Comparison of ENCODE assay signal across 12 mouse cellular contexts in genomic region chr16:40504262-40504960, GRCm38 (mm10).
DNase-seq lines count a peak whose midpoint lies in the region; ATAC-seq lines count a peak whose summit lies in the region.
"Had no signal": no experiment of that assay in that cellular context is flagged by ENCODE, and none has a peak within 500 bp of the region (broad histone marks: within the 10 kb centered on the region; RNA-seq: fewer than 3 reads in every experiment).

No protein-coding gene starts in this region.

- peak; percentile 72; the same call in 1 of the 2 replicates for ATAC-seq in lung, embryonic 15.5 days (ENCODE audit: borderline replicate concordance, extremely low read depth, low FRiP score, low TSS enrichment)
- peak; percentile 96 for ATAC-seq in forebrain, embryonic 14.5 days
- peak; percentile 80 for ATAC-seq in midbrain, embryonic 16.5 days
- ATAC-seq in kidney, embryonic 14.5 days (ENCODE audit: low FRiP score, low TSS enrichment) = no peak
- ATAC-seq in erythroid progenitor cell, adult 5-6 weeks (replicated peaks; ENCODE audit: low FRiP score, poor library complexity, severe bottlenecking) = no peak
- no peak for ATAC-seq in intestine, embryonic 15.5 days
- ATAC-seq: activated CD4-positive, CD25-positive, alpha-beta regulatory T cell, adult 4 months had no signal

- H3K36me3 ChIP-seq in lung, embryonic 15.5 days = no peaks in the 10 kb centered on the region
- H3K36me3 ChIP-seq in forebrain, embryonic 14.5 days (ENCODE audit: control insufficient read depth, insufficient read depth, low read length) = no peaks in the 10 kb centered on the region
- H3K36me3 ChIP-seq in midbrain, embryonic 16.5 days (ENCODE audit: control insufficient read depth, insufficient read depth, low read length) = no peaks in the 10 kb centered on the region
- H3K36me3 ChIP-seq in kidney, embryonic 14.5 days (ENCODE audit: control insufficient read depth, insufficient read depth, low read length) = no peaks in the 10 kb centered on the region
- no peaks in the 10 kb centered on the region for H3K36me3 ChIP-seq in intestine, embryonic 15.5 days
- H3K36me3 ChIP-seq: limb, embryonic 10.5 days had no signal

- no peak overlapping the region for H3K4me2 ChIP-seq in lung, embryonic 15.5 days
- H3K4me2 ChIP-seq in forebrain, embryonic 14.5 days (ENCODE audit: low read length) = no peak overlapping the region
- H3K4me2 ChIP-seq in midbrain, embryonic 16.5 days (ENCODE audit: low read length) = no peak overlapping the region
- H3K4me2 ChIP-seq in kidney, embryonic 14.5 days (replicated peaks; ENCODE audit: low read depth, low read length) = no peak overlapping the region
- H3K4me2 ChIP-seq in intestine, embryonic 15.5 days (replicated peaks) = no peak overlapping the region
- H3K4me2 ChIP-seq: heart, embryonic 11.5 days had no signal

- 0 out of 2 replicates have a peak, but pooled peaks cover 3% of the 10 kb centered on the region for H3K4me1 ChIP-seq in lung, embryonic 15.5 days
- peaks cover 4% of the 10 kb centered on the region for H3K4me1 ChIP-seq in forebrain, embryonic 14.5 days (ENCODE audit: control insufficient read depth, insufficient read depth, low read length)
- peaks cover 12% of the 10 kb centered on the region for H3K4me1 ChIP-seq in midbrain, embryonic 16.5 days (ENCODE audit: control insufficient read depth, insufficient read depth, low read length)
- no peaks in the 10 kb centered on the region for H3K4me1 ChIP-seq in kidney, embryonic 14.5 days (ENCODE audit: control insufficient read depth, insufficient read depth, low read length)
- no peaks in the 10 kb centered on the region for H3K4me1 ChIP-seq in intestine, embryonic 15.5 days (replicated peaks)
- H3K4me1 ChIP-seq: limb, embryonic 10.5 days had no signal

- no peak overlapping the region for H3K27ac ChIP-seq in lung, embryonic 15.5 days
- peak overlapping the region; percentile 67 for H3K27ac ChIP-seq in forebrain, embryonic 14.5 days (ENCODE audit: low read depth, low read length)
- peak overlapping the region; percentile 49; the same call in 1 of the 2 replicates for H3K27ac ChIP-seq in midbrain, embryonic 16.5 days (ENCODE audit: low read length)
- H3K27ac ChIP-seq in kidney, embryonic 14.5 days (ENCODE audit: low read depth, low read length) = no peak overlapping the region
- H3K27ac ChIP-seq in intestine, embryonic 15.5 days = no peak overlapping the region
- H3K27ac ChIP-seq: limb, embryonic 10.5 days had no signal

- H3K9ac ChIP-seq in lung, embryonic 15.5 days = no peak overlapping the region
- H3K9ac ChIP-seq in forebrain, embryonic 14.5 days (ENCODE audit: low read length) = no peak overlapping the region
- H3K9ac ChIP-seq in midbrain, embryonic 16.5 days (ENCODE audit: low read depth, low read length) = no peak overlapping the region
- H3K9ac ChIP-seq in kidney, embryonic 14.5 days (ENCODE audit: low read depth, low read length) = no peak overlapping the region
- H3K9ac ChIP-seq in intestine, embryonic 15.5 days = no peak overlapping the region

- H3K27me3 ChIP-seq in lung, embryonic 15.5 days = no peaks in the 10 kb centered on the region
- H3K27me3 ChIP-seq in forebrain, embryonic 14.5 days (replicated peaks; ENCODE audit: control insufficient read depth, insufficient read depth, low read length) = no peaks in the 10 kb centered on the region
- H3K27me3 ChIP-seq in midbrain, embryonic 16.5 days (ENCODE audit: control insufficient read depth, insufficient read depth, low read depth, low read length) = no peaks in the 10 kb centered on the region
- H3K27me3 ChIP-seq in kidney, embryonic 14.5 days (ENCODE audit: control insufficient read depth, insufficient read depth, low read length) = no peaks in the 10 kb centered on the region
- H3K27me3 ChIP-seq in intestine, embryonic 15.5 days (replicated peaks) = no peaks in the 10 kb centered on the region

- no peaks in the 10 kb centered on the region for H3K9me3 ChIP-seq in lung, embryonic 15.5 days
- H3K9me3 ChIP-seq in forebrain, embryonic 14.5 days (replicated peaks; ENCODE audit: control insufficient read depth, low read length) = no peaks in the 10 kb centered on the region
- no peaks in the 10 kb centered on the region for H3K9me3 ChIP-seq in midbrain, embryonic 16.5 days (replicated peaks; ENCODE audit: control insufficient read depth, low read length, poor library complexity, severe bottlenecking)
- no peaks in the 10 kb centered on the region for H3K9me3 ChIP-seq in kidney, embryonic 14.5 days (ENCODE audit: control insufficient read depth, low read length)
- no peaks in the 10 kb centered on the region for H3K9me3 ChIP-seq in intestine, embryonic 15.5 days
- H3K9me3 ChIP-seq: limb, embryonic 10.5 days had no signal

- H3K4me3 ChIP-seq in lung, embryonic 15.5 days = no peak overlapping the region
- no peak overlapping the region for H3K4me3 ChIP-seq in forebrain, embryonic 14.5 days (ENCODE audit: low read depth, low read length)
- H3K4me3 ChIP-seq in midbrain, embryonic 16.5 days (ENCODE audit: low read depth, low read length) = no peak overlapping the region
- H3K4me3 ChIP-seq in kidney, embryonic 14.5 days (ENCODE audit: low read length) = no peak overlapping the region
- no peak overlapping the region for H3K4me3 ChIP-seq in intestine, embryonic 15.5 days (replicated peaks)
- H3K4me3 ChIP-seq: limb, embryonic 10.5 days had no signal

- 43% methylated on average over 3 of the region's 3 CpGs for WGBS in lung, embryonic 15.5 days
- 21% methylated on average over 3 of the region's 3 CpGs for WGBS in forebrain, embryonic 14.5 days
- 20% methylated on average over 3 of the region's 3 CpGs for WGBS in midbrain, embryonic 16.5 days
- 73% methylated on average over 3 of the region's 3 CpGs for WGBS in kidney, embryonic 14.5 days
- 62% methylated on average over 3 of the region's 3 CpGs for WGBS in intestine, embryonic 15.5 days

- no peak for DNase-seq in lung, postnatal 36 days
- DNase-seq in forebrain, embryonic 14.5 days (ENCODE audit: low spot score) = peak; percentile 90
- peak; percentile 14 to 19 for DNase-seq in layer of hippocampus, adult 8-10 months (ENCODE audit: low spot score in 2 of 2)
- DNase-seq: kidney, postnatal 14 days had no signal

Comparison
In these comparisons a context has a peak if more than half of its experiments do, and no peak if none do; other contexts are left out.
1. ATAC-seq: peak in lung, embryonic 15.5 days (single experiment), forebrain, embryonic 14.5 days (single experiment) and midbrain, embryonic 16.5 days (single experiment); none in kidney, embryonic 14.5 days (single experiment), erythroid progenitor cell, adult 5-6 weeks (single experiment) and intestine, embryonic 15.5 days (single experiment).
2. H3K27ac ChIP-seq: peak in forebrain, embryonic 14.5 days (single experiment) and midbrain, embryonic 16.5 days (single experiment); none in lung, embryonic 15.5 days (single experiment), kidney, embryonic 14.5 days (single experiment) and intestine, embryonic 15.5 days (single experiment).